Mouse (Mus musculus): ENCODE data around the gene Cebpa. TPM values are rescaled to one million over a fixed set of nuclear protein-coding genes. Genes with fewer than 3 reads are reported as not detected.

Cebpa gene
- total RNA-seq (2021) = 1 to 10 TPM; 7.5 to 8.2 TPM
- long read RNA-seq, experiment 1, transcript Cebpa-201 (1 exons, 2,626 nt) = major isoform, 6 of 6 reads
- long read RNA-seq, experiment 1, partial matches to known transcripts = 0 of 6 reads
- long read RNA-seq, experiment 1, other reads (novel, unspliced or antisense) = 0 of 6 reads
- long read RNA-seq, experiment 2, transcript Cebpa-201 (1 exons, 2,626 nt) = major isoform, 12 of 12 reads
- long read RNA-seq, experiment 2, partial matches to known transcripts = 0 of 12 reads
- long read RNA-seq, experiment 2, other reads (novel, unspliced or antisense) = 0 of 12 reads

- DNase-seq = peak; percentile 98
These were observed at the start of gene Cebpa for GRCm38 (mm10) chr7:35118841-35119413. Gene Cebpa (plus strand): TSS chr7:35119293.

GRCm38 (mm10) chr7:35076645-35077044, 42.4 kb upstream of the Cebpa start:
- no peak for DNase-seq

- peak; percentile 17 for DNase-seq
These were observed 38.2 kb upstream of the Cebpa start for GRCm38 (mm10) chr7:35080843-35081338.

GRCm38 (mm10) chr7:35081406-35082104, 37.5 kb upstream of the Cebpa start:
- DNase-seq = no peak

GRCm38 (mm10) chr7:35084565-35085360, 34.3 kb upstream of the Cebpa start:
- DNase-seq = no peak

- DNase-seq = no peak
These were observed 32.7 kb upstream of the Cebpa start for GRCm38 (mm10) chr7:35086271-35086861.

GRCm38 (mm10) chr7:35090550-35090949, 28.5 kb upstream of the Cebpa start:
- DNase-seq = no peak

GRCm38 (mm10) chr7:35094975-35095678, 24.0 kb upstream of the Cebpa start:
- no peak for DNase-seq

- no peak for DNase-seq
These were observed 20.3 kb upstream of the Cebpa start for GRCm38 (mm10) chr7:35098777-35099176.

- DNase-seq = no peak
These were observed 19.6 kb upstream of the Cebpa start for GRCm38 (mm10) chr7:35099528-35099927.

GRCm38 (mm10) chr7:35106614-35107013, 12.5 kb upstream of the Cebpa start:
- no peak for DNase-seq

GRCm38 (mm10) chr7:35107630-35108029, 11.5 kb upstream of the Cebpa start:
- no peak for DNase-seq

- no peak for DNase-seq
These were observed 11.0 kb upstream of the Cebpa start for GRCm38 (mm10) chr7:35108046-35108445.

- DNase-seq = no peak
These were observed 10.4 kb upstream of the Cebpa start for GRCm38 (mm10) chr7:35108663-35109062.

- no peak for DNase-seq
These were observed 6.0 kb upstream of the Cebpa start for GRCm38 (mm10) chr7:35113136-35113535.

- DNase-seq = no peak
These were observed 5.4 kb upstream of the Cebpa start for GRCm38 (mm10) chr7:35113721-35114120.

GRCm38 (mm10) chr7:35116524-35116923, 2.6 kb upstream of the Cebpa start:
- DNase-seq = no peak

- no peak for DNase-seq
These were observed 2.0 kb upstream of the Cebpa start for GRCm38 (mm10) chr7:35117052-35117451.

- no peak for DNase-seq
These were observed 1.4 kb upstream of the Cebpa start for GRCm38 (mm10) chr7:35117761-35118098.

- peak; percentile 77 for DNase-seq
These were observed 853 bp upstream of the Cebpa start for GRCm38 (mm10) chr7:35118099-35118781.

Measured in gastrocnemius, postnatal 10 days (tissue).